8 mouse cellular contexts compared by ENCODE assay signal in genomic region chr17:33916294-33916693, GRCm38 (mm10). TPM values are rescaled to one million over a fixed set of nuclear protein-coding genes. Genes with fewer than 3 reads are reported as not detected.
DNase-seq lines count a peak whose midpoint lies in the region; ATAC-seq lines count a peak whose summit lies in the region.

No protein-coding gene starts in this region.

- peak overlapping the region; percentile 61 for H3K9ac ChIP-seq in kidney, embryonic 16.5 days (replicated peaks; ENCODE audit: low read length)

- ATAC-seq in kidney, embryonic 16.5 days (ENCODE audit: low FRiP score, low TSS enrichment): peak; percentile 4

- H3K4me1 ChIP-seq in kidney, embryonic 16.5 days (ENCODE audit: insufficient read depth, low read length): peaks cover 43% of the 10 kb centered on the region
- H3K4me1 ChIP-seq in hindbrain, embryonic 10.5 days (replicated peaks): peaks cover 74% of the 10 kb centered on the region

- no peaks in the 10 kb centered on the region for H3K27me3 ChIP-seq in kidney, embryonic 16.5 days (ENCODE audit: insufficient read depth, low read length)
- H3K27me3 ChIP-seq in hindbrain, embryonic 10.5 days (ENCODE audit: insufficient read depth, poor library complexity, severe bottlenecking): 0 out of 2 replicates have a peak, but pooled peaks cover 17% of the 10 kb centered on the region

- H3K36me3 ChIP-seq in kidney, embryonic 16.5 days (ENCODE audit: insufficient read depth, low read length): peaks cover 43% of the 10 kb centered on the region
- H3K36me3 ChIP-seq in hindbrain, embryonic 10.5 days: peaks cover 60% of the 10 kb centered on the region

- peak overlapping the region; percentile 62 for H3K4me3 ChIP-seq in kidney, embryonic 16.5 days (ENCODE audit: low read length)
- peak overlapping the region; percentile 79 for H3K4me3 ChIP-seq in hindbrain, embryonic 10.5 days

- no peak for DNase-seq in kidney, adult 8-10 months
- peak; percentile 84 for DNase-seq in embryo, embryonic 10.5 days (ENCODE audit: low spot score)
- DNase-seq in hindbrain, embryonic 10.5 days (ENCODE audit: low spot score): no peak
- DNase-seq in mesoderm, embryonic 11.5 days (ENCODE audit: low read depth, low spot score): peak; percentile 80
- DNase-seq in urinary bladder, postnatal 25 days (ENCODE audit: low spot score): no peak
- no peak for DNase-seq in adrenal gland, postnatal 14 days
- DNase-seq in cerebellum, postnatal 4 days (ENCODE audit: low spot score in 2 of 2): no peak

- under 1% methylated on average over 9 of the region's 20 CpGs for WGBS in kidney, embryonic 16.5 days
- WGBS in hindbrain, embryonic 10.5 days: 1% methylated on average over 20 of the region's 20 CpGs

- peak overlapping the region; percentile 70 for H3K27ac ChIP-seq in kidney, embryonic 16.5 days (ENCODE audit: low read length)
- H3K27ac ChIP-seq in hindbrain, embryonic 10.5 days: peak overlapping the region; percentile 96

- H3K4me2 ChIP-seq in kidney, embryonic 16.5 days (replicated peaks; ENCODE audit: low read depth, low read length): peak overlapping the region; percentile 59

- H3K9me3 ChIP-seq in kidney, embryonic 16.5 days (ENCODE audit: low read length): no peaks in the 10 kb centered on the region
- 0 out of 2 replicates have a peak, but pooled peaks cover 2% of the 10 kb centered on the region for H3K9me3 ChIP-seq in hindbrain, embryonic 10.5 days

RNA-seq across cellular contexts. Expression of gene Zbtb22, which starts 0.6 kb away (rescaled TPM):
- polyA plus RNA-seq in kidney, embryonic 16.5 days (2015; fragmentation: Nextera tagmentation; extraction: Ambion mirVana): 20.6 and 20.9 TPM in 2 replicates
- 23.0 and 24.0 TPM in 2 replicates for polyA plus RNA-seq in hindbrain, embryonic 10.5 days (2016; fragmentation: Nextera tagmentation; extraction: Ambion mirVana)
- total RNA-seq in adrenal gland, postnatal 14 days (2021): 25.5 and 34.5 TPM in 2 replicates

RNA-seq across cellular contexts. Expression of gene Tapbp, which starts 0.6 kb away (rescaled TPM):
- polyA plus RNA-seq in kidney, embryonic 16.5 days (2015; fragmentation: Nextera tagmentation; extraction: Ambion mirVana): 36.1 and 39.2 TPM in 2 replicates
- 14.5 and 17.2 TPM in 2 replicates for polyA plus RNA-seq in hindbrain, embryonic 10.5 days (2016; fragmentation: Nextera tagmentation; extraction: Ambion mirVana)
- 132 and 145 TPM in 2 replicates for total RNA-seq in adrenal gland, postnatal 14 days (2021)

RNA-seq across cellular contexts. Expression of gene Daxx, which starts 7.1 kb away (rescaled TPM):
- 59.9 and 60.1 TPM in 2 replicates for polyA plus RNA-seq in kidney, embryonic 16.5 days (2015; fragmentation: Nextera tagmentation; extraction: Ambion mirVana)
- polyA plus RNA-seq in hindbrain, embryonic 10.5 days (2016; fragmentation: Nextera tagmentation; extraction: Ambion mirVana): 73.1 and 82.8 TPM in 2 replicates
- total RNA-seq in adrenal gland, postnatal 14 days (2021): 27.7 and 32.0 TPM in 2 replicates

RNA-seq across cellular contexts. Expression of gene Platr17, which starts 11.4 kb away (rescaled TPM):
- polyA plus RNA-seq in kidney, embryonic 16.5 days (2015; fragmentation: Nextera tagmentation; extraction: Ambion mirVana): 0.22 TPM in 1 of 2 replicates, not detected in the other
- polyA plus RNA-seq in hindbrain, embryonic 10.5 days (2016; fragmentation: Nextera tagmentation; extraction: Ambion mirVana): 0.34 and 0.41 TPM in 2 replicates
- not detected in 2 replicates for total RNA-seq in adrenal gland, postnatal 14 days (2021)

RNA-seq across cellular contexts. Expression of gene Rgl2, which starts 13.0 kb away (rescaled TPM):
- polyA plus RNA-seq in kidney, embryonic 16.5 days (2015; fragmentation: Nextera tagmentation; extraction: Ambion mirVana): 35.9 and 38.0 TPM in 2 replicates
- polyA plus RNA-seq in hindbrain, embryonic 10.5 days (2016; fragmentation: Nextera tagmentation; extraction: Ambion mirVana): 45.2 and 55.7 TPM in 2 replicates
- total RNA-seq in adrenal gland, postnatal 14 days (2021): 53.2 and 80.3 TPM in 2 replicates

Comparison
In these comparisons a context has a peak if more than half of its experiments do, and no peak if none do; other contexts are left out.
1. DNase-seq: peak in embryo, embryonic 10.5 days (single experiment) and mesoderm, embryonic 11.5 days (single experiment); none in kidney, adult 8-10 months (0 of 2), hindbrain, embryonic 10.5 days (single experiment), urinary bladder, postnatal 25 days (single experiment), adrenal gland, postnatal 14 days (single experiment) and cerebellum, postnatal 4 days (0 of 2).